Mouse (Mus musculus) adrenal gland, postnatal 25 days (tissue): ENCODE results near the gene Ptpdc1. TPM values are rescaled to one million over a fixed set of nuclear protein-coding genes. Genes with fewer than 3 reads are reported as not detected.
A peak's percentile ranks its signal among the peaks of the same experiment; 100 is the strongest.

Experiments
- DNase-seq: peaks from one replicate; pipeline ENCODE4 v3.0.0; 2021; ENCODE audit warnings: mixed read lengths
- total RNA-seq: library from RNA; stranded (reverse); gene quantifications from 2 replicates; pipeline ENCODE4 v1.2.3, GENCODE M21; 2021

The Ptpdc1 gene
- total RNA-seq, 1 experiment from 2014 or later, result 11.3 TPM

- no peak for DNase-seq
Observed at GRCm38 (mm10) chr13:48585786-48586185, 39.7 kb downstream of the Ptpdc1 start.

- DNase-seq, result no peak
Observed at GRCm38 (mm10) chr13:48582688-48583379, 42.6 kb downstream of the Ptpdc1 start.

- DNase-seq, result no peak
Observed at GRCm38 (mm10) chr13:48578616-48579015, 46.8 kb downstream of the Ptpdc1 start.

- DNase-seq, result no peak
Observed at GRCm38 (mm10) chr13:48577836-48578235, 47.6 kb downstream of the Ptpdc1 start.

GRCm38 (mm10) chr13:48577007-48577406, 48.5 kb downstream of the Ptpdc1 start:
- no peak for DNase-seq

- no peak for DNase-seq
Observed at GRCm38 (mm10) chr13:48574718-48575117, 50.7 kb downstream of the Ptpdc1 start.

- DNase-seq, result no peak
Observed at GRCm38 (mm10) chr13:48573525-48574355, 51.7 kb downstream of the Ptpdc1 start.

GRCm38 (mm10) chr13:48572127-48572526, 53.3 kb downstream of the Ptpdc1 start:
- DNase-seq, result peak; percentile 45

- no peak for DNase-seq
Observed at GRCm38 (mm10) chr13:48571298-48571697, 54.2 kb downstream of the Ptpdc1 start.

GRCm38 (mm10) chr13:48569576-48570132, 55.8 kb downstream of the Ptpdc1 start:
- no peak for DNase-seq

GRCm38 (mm10) chr13:48567646-48568045, 57.8 kb downstream of the Ptpdc1 start:
- no peak for DNase-seq

- peak; percentile 98 for DNase-seq
Observed at GRCm38 (mm10) chr13:48566116-48566935, 59.1 kb downstream of the Ptpdc1 start.

GRCm38 (mm10) chr13:48564881-48565600, 60.4 kb downstream of the Ptpdc1 start:
- no peak for DNase-seq

GRCm38 (mm10) chr13:48562336-48562735, 63.1 kb downstream of the Ptpdc1 start:
- no peak for DNase-seq

- DNase-seq, result no peak
Observed at GRCm38 (mm10) chr13:48561481-48561880, 64.0 kb downstream of the Ptpdc1 start.

- DNase-seq, result no peak
Observed at GRCm38 (mm10) chr13:48555976-48556375, 69.5 kb downstream of the Ptpdc1 start.

- DNase-seq, result no peak
Observed at GRCm38 (mm10) chr13:48554552-48554951, 70.9 kb downstream of the Ptpdc1 start.

- DNase-seq, result peak; percentile 67
Observed at GRCm38 (mm10) chr13:48553511-48553910, 72.0 kb downstream of the Ptpdc1 start.

GRCm38 (mm10) chr13:48552181-48553090, 73.0 kb downstream of the Ptpdc1 start:
- DNase-seq, result peak; percentile 94

GRCm38 (mm10) chr13:48548296-48548695, 77.2 kb downstream of the Ptpdc1 start:
- DNase-seq, result peak; percentile 44
